Mouse (Mus musculus): ENCODE results near the gene Ifngr1. TPM values are rescaled to one million over a fixed set of nuclear protein-coding genes. Genes with fewer than 3 reads are reported as not detected.

The Ifngr1 gene
- polyA plus RNA-seq, 1 experiment from 2014 or later = 28.6 TPM

- Histone ChIP-seq H3K4me3 (no peak overlapping the region), H3K27me3 (no peaks in the 10 kb centered on the region), H3K36me3 (0 out of 2 replicates have a peak, but pooled peaks cover 4% of the 10 kb centered on the region), H3K27ac (replicated peaks) (no peak overlapping the region), H3K9ac (replicated peaks) (no peak overlapping the region), H3K9me3 (no peaks in the 10 kb centered on the region), H3K4me2 (replicated peaks) (no peak overlapping the region), H3K4me1 (0 out of 2 replicates have a peak, but pooled peaks cover 3% of the 10 kb centered on the region)
- no peak for ATAC-seq (ENCODE audit: low FRiP score, low read depth)
- WGBS = 67% methylated on average over 7 of the region's 7 CpGs
These were observed 21.5 kb downstream of the Ifngr1 start for GRCm38 (mm10) chr10:19613111-19613753.

DNA sequence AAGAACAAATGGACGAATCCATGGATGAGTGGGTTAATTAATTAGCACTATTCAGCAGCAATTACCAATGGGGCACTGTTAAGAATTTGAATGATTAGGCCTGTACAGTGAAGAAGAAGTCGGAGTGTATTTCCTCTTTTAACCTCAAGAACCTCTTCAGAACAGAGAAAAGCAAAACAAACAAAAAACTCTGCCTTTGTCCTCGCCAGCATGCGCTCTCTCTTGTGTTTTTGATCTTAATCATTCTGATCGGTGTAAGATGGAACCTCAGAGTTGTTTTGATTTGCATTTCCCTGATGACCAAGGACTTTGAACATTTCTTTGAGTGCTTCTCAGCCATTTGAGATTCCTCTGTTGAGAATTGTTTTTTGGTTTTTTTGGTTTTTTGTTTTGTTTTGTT lies 28.0 kb downstream of the Ifngr1 start:
- 71% methylated on average over 5 of the region's 5 CpGs for WGBS
- H3K9me3 ChIP-seq = no peaks in the 10 kb centered on the region
- H3K36me3 ChIP-seq = no peaks in the 10 kb centered on the region
- H3K9ac ChIP-seq (replicated peaks) = no peak overlapping the region
- no peak overlapping the region for H3K4me3 ChIP-seq
- no peaks in the 10 kb centered on the region for H3K27me3 ChIP-seq
- H3K4me2 ChIP-seq (replicated peaks) = no peak overlapping the region
- no peaks in the 10 kb centered on the region for H3K4me1 ChIP-seq
- ATAC-seq (ENCODE audit: low FRiP score, low read depth) = no peak
- H3K27ac ChIP-seq (replicated peaks) = no peak overlapping the region

- no peak within 1 kb of the TSS for H3K4me2 ChIP-seq (replicated peaks)
- H3K4me3 ChIP-seq = no peak within 1 kb of the TSS
- H3K36me3 ChIP-seq = no peaks in the 10 kb centered on the region
- H3K27me3 ChIP-seq = no peaks in the 10 kb centered on the region
- no peak for ATAC-seq (ENCODE audit: low FRiP score, low read depth)
- no peaks in the 10 kb centered on the region for H3K9me3 ChIP-seq
- no peak within 1 kb of the TSS for H3K27ac ChIP-seq (replicated peaks)
- H3K9ac ChIP-seq (replicated peaks) = no peak within 1 kb of the TSS
- 87% methylated on average over 2 of the region's 2 CpGs for WGBS
- H3K4me1 ChIP-seq = no peaks in the 10 kb centered on the region
These were observed 29.8 kb downstream of the Ifngr1 start, which contains the start of gene Il22ra2 for GRCm38 (mm10) chr10:19621408-19622048. Gene Il22ra2 (plus strand): TSS chr10:19621998.

DNA sequence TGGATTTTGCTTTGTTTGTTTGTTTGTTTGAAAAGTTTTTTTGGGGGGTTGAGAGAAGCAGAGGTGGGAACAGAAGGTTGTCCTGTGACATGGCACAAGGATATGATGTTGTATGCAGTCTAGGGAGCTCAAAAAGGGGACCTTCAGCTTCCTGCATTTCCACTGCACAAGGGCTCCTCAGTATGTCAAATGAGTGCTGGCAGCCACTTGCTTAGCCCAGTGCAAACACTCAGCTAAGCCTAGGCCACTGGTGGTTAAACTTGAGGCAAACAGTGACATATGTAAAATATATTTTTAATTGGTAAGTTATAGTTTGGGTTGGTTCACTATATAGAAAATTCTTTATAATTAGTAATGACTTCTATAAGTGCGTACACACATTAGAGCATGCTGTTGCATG lies 32.9 kb downstream of the Ifngr1 start:
- no peaks in the 10 kb centered on the region for H3K9me3 ChIP-seq
- H3K4me1 ChIP-seq = no peaks in the 10 kb centered on the region
- no peak overlapping the region for H3K27ac ChIP-seq (replicated peaks)
- H3K9ac ChIP-seq (replicated peaks) = no peak overlapping the region
- 89% methylated on average over 1 of the region's 1 CpGs for WGBS
- no peak overlapping the region for H3K4me3 ChIP-seq
- no peak overlapping the region for H3K4me2 ChIP-seq (replicated peaks)
- H3K27me3 ChIP-seq = no peaks in the 10 kb centered on the region
- ATAC-seq (ENCODE audit: low FRiP score, low read depth) = no peak
- H3K36me3 ChIP-seq = no peaks in the 10 kb centered on the region

DNA sequence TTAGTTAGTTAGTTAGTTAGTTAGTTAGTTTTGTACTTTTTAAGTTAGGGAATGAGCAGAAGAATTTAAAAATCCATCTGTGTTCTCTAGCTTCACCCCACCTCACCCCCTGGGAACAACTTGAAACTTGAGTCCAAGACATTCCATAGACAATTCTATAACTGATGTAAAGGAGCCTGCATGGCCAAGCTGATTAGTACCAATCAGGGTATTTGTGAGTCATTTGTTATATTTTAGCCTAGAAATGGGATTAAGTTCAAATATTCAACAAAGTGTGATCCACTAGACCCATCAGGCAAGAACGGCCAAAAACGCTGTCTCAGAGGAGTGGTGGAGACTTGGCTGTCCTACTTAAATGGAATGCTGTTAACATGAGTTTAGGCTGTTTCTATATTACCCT lies 35.6 kb downstream of the Ifngr1 start:
- WGBS = 97% methylated on average over 2 of the region's 2 CpGs
- ATAC-seq (ENCODE audit: low FRiP score, low read depth) = no peak
- Histone ChIP-seq H3K27me3 (no peaks in the 10 kb centered on the region), H3K4me1 (no peaks in the 10 kb centered on the region), H3K9me3 (no peaks in the 10 kb centered on the region), H3K4me2 (replicated peaks) (no peak overlapping the region), H3K36me3 (no peaks in the 10 kb centered on the region), H3K27ac (replicated peaks) (no peak overlapping the region), H3K9ac (replicated peaks) (no peak overlapping the region), H3K4me3 (no peak overlapping the region)

GRCm38 (mm10) chr10:19627748-19628147 lies 36.0 kb downstream of the Ifngr1 start:
- H3K4me3 ChIP-seq = no peak overlapping the region
- no peak for ATAC-seq (ENCODE audit: low FRiP score, low read depth)
- no peaks in the 10 kb centered on the region for H3K27me3 ChIP-seq
- H3K9me3 ChIP-seq = no peaks in the 10 kb centered on the region
- H3K27ac ChIP-seq (replicated peaks) = no peak overlapping the region
- 90% methylated on average over 4 of the region's 4 CpGs for WGBS
- H3K4me1 ChIP-seq = no peaks in the 10 kb centered on the region
- H3K9ac ChIP-seq (replicated peaks) = no peak overlapping the region
- H3K4me2 ChIP-seq (replicated peaks) = no peak overlapping the region
- H3K36me3 ChIP-seq = no peaks in the 10 kb centered on the region

DNA sequence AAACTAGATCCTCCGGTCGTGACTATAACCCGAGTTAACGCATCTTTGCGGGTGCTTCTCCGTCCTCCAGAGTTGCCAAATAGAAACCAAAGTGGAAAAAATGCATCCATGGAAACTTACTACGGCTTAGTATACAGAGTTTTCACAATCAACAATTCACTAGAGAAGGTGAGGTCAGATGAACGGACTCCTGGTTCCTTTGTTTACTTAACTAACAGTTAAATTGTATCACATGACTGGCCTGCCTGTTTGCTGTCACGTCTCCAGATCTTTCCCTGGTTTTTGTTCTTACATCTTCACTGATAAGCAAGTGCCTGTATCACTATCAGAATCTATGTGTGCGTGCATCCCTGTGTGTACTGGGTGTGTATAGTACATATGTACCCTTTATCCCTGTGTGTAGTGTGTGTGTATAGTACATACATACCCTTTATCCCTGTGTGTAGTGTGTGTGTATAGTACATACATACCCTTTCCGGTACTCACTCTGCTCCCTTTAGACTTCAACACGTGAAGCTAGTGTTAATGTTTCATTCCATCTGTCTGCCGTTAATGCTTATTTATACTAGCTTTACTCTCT lies 40.0 kb downstream of the Ifngr1 start:
- Histone ChIP-seq H3K4me3 (no peak overlapping the region), H3K36me3 (no peaks in the 10 kb centered on the region), H3K27ac (replicated peaks) (no peak overlapping the region), H3K9ac (replicated peaks) (no peak overlapping the region), H3K9me3 (no peaks in the 10 kb centered on the region), H3K4me2 (replicated peaks) (no peak overlapping the region), H3K27me3 (no peaks in the 10 kb centered on the region), H3K4me1 (no peaks in the 10 kb centered on the region)
- no peak for ATAC-seq (ENCODE audit: low FRiP score, low read depth)
- 84% methylated on average over 13 of the region's 13 CpGs for WGBS

DNA sequence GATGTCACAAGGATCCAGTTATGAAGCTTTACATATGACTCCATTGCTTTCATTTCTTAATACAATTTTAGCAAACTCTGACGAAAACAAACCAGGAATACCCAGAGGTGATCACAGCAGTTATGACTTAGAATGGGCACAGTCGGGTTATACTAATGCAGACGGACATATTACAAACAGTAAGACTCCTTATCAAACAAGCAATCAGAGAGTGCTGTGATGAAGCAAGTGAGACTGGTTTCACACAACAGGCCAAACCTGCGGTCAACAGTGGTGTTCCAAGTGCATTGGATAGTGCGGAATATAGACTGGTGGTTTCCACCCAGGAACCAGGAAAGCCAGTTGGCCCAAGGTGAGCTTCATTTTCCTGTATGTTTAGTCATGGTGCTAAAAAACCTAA lies 47.1 kb downstream of the Ifngr1 start:
- Histone ChIP-seq H3K4me1 (no peaks in the 10 kb centered on the region), H3K9me3 (no peaks in the 10 kb centered on the region), H3K27ac (replicated peaks) (no peak overlapping the region), H3K9ac (replicated peaks) (no peak overlapping the region), H3K27me3 (no peaks in the 10 kb centered on the region), H3K4me3 (no peak overlapping the region), H3K4me2 (replicated peaks) (no peak overlapping the region), H3K36me3 (no peaks in the 10 kb centered on the region)
- WGBS = 92% methylated on average over 5 of the region's 5 CpGs
- ATAC-seq (ENCODE audit: low FRiP score, low read depth) = no peak

DNA sequence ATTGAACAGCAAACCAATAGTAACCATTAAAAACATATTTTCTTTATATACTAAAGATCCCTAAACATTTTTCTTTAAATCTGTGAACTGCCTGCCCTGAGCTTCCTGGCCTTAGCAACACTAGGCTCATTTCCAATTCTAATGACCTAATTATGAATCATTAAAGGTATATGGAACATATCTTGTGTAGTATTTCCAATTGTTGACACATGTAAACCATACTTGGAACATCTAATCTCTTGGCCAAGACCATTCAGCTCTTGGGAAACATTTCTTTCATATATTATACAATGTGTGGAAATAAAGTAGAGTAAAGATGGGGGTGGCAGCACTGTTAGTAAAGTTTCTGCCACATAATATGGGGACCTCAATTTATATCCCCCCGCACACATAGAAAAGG lies 47.9 kb downstream of the Ifngr1 start:
- H3K36me3 ChIP-seq = no peaks in the 10 kb centered on the region
- no peak overlapping the region for H3K4me2 ChIP-seq (replicated peaks)
- WGBS = 100% methylated on average over 1 of the region's 1 CpGs

DNA sequence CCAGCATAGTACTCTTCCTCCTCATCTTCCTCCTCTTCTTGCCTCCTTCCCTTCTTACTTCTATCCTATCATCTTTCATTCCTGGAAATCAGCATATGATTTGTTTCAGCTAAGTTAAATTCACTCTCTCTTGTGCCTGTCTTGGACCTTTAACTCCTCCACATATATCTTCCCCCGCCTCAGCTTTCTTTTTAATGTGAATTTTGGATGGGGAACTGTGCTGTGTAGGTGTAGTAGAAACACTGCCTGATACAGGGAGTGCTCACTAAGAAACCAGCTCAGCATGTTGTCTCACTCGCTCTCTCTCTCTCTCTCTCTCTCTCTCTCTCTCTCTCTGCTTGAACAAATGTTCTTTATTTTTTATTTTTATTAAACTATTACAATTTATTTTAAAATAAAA lies 53.4 kb downstream of the Ifngr1 start:
- no peak for ATAC-seq (ENCODE audit: low FRiP score, low read depth)
- Histone ChIP-seq H3K4me2 (replicated peaks) (no peak overlapping the region), H3K4me1 (no peaks in the 10 kb centered on the region), H3K4me3 (no peak overlapping the region), H3K36me3 (no peaks in the 10 kb centered on the region), H3K9me3 (no peaks in the 10 kb centered on the region), H3K9ac (replicated peaks) (no peak overlapping the region), H3K27me3 (no peaks in the 10 kb centered on the region), H3K27ac (replicated peaks) (no peak overlapping the region)
- 93% methylated on average over 2 of the region's 2 CpGs for WGBS

More for the DNA sequence above, 47.9 kb downstream of the Ifngr1 start:
- no peak for ATAC-seq (ENCODE audit: low FRiP score, low read depth)
- H3K27ac ChIP-seq (replicated peaks) = no peak overlapping the region
- no peaks in the 10 kb centered on the region for H3K9me3 ChIP-seq
- no peak overlapping the region for H3K9ac ChIP-seq (replicated peaks)
- no peaks in the 10 kb centered on the region for H3K4me1 ChIP-seq
- no peak overlapping the region for H3K4me3 ChIP-seq
- no peaks in the 10 kb centered on the region for H3K27me3 ChIP-seq

- no peak for ATAC-seq (ENCODE audit: low FRiP score, low read depth)
- Histone ChIP-seq H3K27ac (replicated peaks) (no peak overlapping the region), H3K36me3 (no peaks in the 10 kb centered on the region), H3K27me3 (no peaks in the 10 kb centered on the region), H3K4me2 (replicated peaks) (no peak overlapping the region), H3K4me3 (no peak overlapping the region), H3K9ac (replicated peaks) (no peak overlapping the region), H3K9me3 (no peaks in the 10 kb centered on the region), H3K4me1 (no peaks in the 10 kb centered on the region)
- WGBS = 92% methylated on average over 9 of the region's 9 CpGs
These were observed 65.7 kb downstream of the Ifngr1 start for GRCm38 (mm10) chr10:19657426-19657825.

All from midbrain, embryonic 12.5 days (tissue).